Mouse (Mus musculus): Measurements from ENCODE around the gene Ttll2.
"Not testable (repeated sequence)": the region's sequence is repeated elsewhere in the genome, so short reads cannot be mapped to it uniquely, and the experiment has no call there.

- TF ChIP-seq CTCF (IDR thresholded peaks at IDR 0.05; ENCODE audit: low read depth, low read length); POLR2A (IDR thresholded peaks at IDR 0.05; ENCODE audit: insufficient read depth, low read length); EP300 (IDR thresholded peaks at IDR 0.05; ENCODE audit: insufficient read depth, low read depth, low read length): not testable (repeated sequence)
Measured at GRCm38 (mm10) chr17:7383167-7384143, 31.0 kb upstream of the Ttll2 start.
